Mouse (Mus musculus) G1E (cell line): ENCODE measurements around the gene Lrrn4cl. TPM values are rescaled to one million over a fixed set of nuclear protein-coding genes. Genes with fewer than 3 reads are reported as not detected.

ENCODE experiments used
- ATAC-seq: 2 replicates; pipeline ENCODE4 v1.8.0; 2016; ENCODE audit warnings: mild to moderate bottlenecking; ENCODE audit not compliant: insufficient number of reproducible peaks, poor library complexity, low FRiP score, severe bottlenecking; ENCODE audit errors: extremely low read depth
- DNase-seq: peaks from one replicate; pipeline ENCODE4 v3.0.0; 2012; ENCODE audit warnings: low spot score
- H3K27me3 ChIP-seq: 2 replicates; pipeline ENCODE4 v1.6.1; 2012; ENCODE audit warnings: mild to moderate bottlenecking, low read length, inconsistent platforms; ENCODE audit not compliant: insufficient read depth
- H3K36me3 ChIP-seq: replicated peaks from 2 replicates; pipeline ENCODE3; 2012; ENCODE audit warnings: mild to moderate bottlenecking, inconsistent platforms
- H3K4me1 ChIP-seq: 2 replicates; pipeline ENCODE4 v1.6.1; 2012; ENCODE audit warnings: low read depth, low read length, inconsistent platforms, mixed read lengths; ENCODE audit not compliant: insufficient read depth
- H3K4me3 ChIP-seq: 2 replicates; pipeline ENCODE4 v1.5.1; 2012; ENCODE audit warnings: low read depth, mild to moderate bottlenecking, inconsistent platforms, low read length, moderate library complexity, mixed read lengths
- H3K9me3 ChIP-seq: replicated peaks from 2 replicates; pipeline ENCODE4 v1.6.1; 2012; ENCODE audit warnings: inconsistent platforms
- CTCF ChIP-seq: IDR thresholded peaks from 2 replicates; pipeline ENCODE4 v1.5.1; 2012; ENCODE audit warnings: low read depth, low read length, inconsistent platforms, mixed read lengths
- GATA1 ChIP-seq: IDR thresholded peaks from 2 replicates; pipeline ENCODE4 v1.6.1; 2012; ENCODE audit warnings: borderline replicate concordance, low read length, inconsistent platforms, mixed read lengths
- GATA2 ChIP-seq: IDR thresholded peaks from 2 replicates; pipeline ENCODE4 v1.6.1; 2012; ENCODE audit warnings: low read depth, low read length, inconsistent platforms, borderline replicate concordance
- POLR2AphosphoS5 ChIP-seq: IDR thresholded peaks from 2 replicates; pipeline ENCODE4 v1.6.1; 2012; ENCODE audit warnings: low read depth, low read length, inconsistent platforms; ENCODE audit not compliant: insufficient replicate concordance
- TAL1 ChIP-seq: conservative IDR thresholded peaks from 2 replicates; pipeline ENCODE4 v1.6.1; 2012; ENCODE audit warnings: low read depth, low read length, inconsistent platforms, mixed read lengths
- polyA plus RNA-seq: library from polyadenylated mRNA; stranded (reverse); fragments of >175 nt; gene quantifications from 2 replicates; pipeline ENCODE4 v1.2.3, GENCODE M21; 2012
- total RNA-seq, 2 experiments: library from RNA; stranded (forward) in 1 of 2; stranded (reverse) in 1 of 2; fragments of 200-1000 nt in 1 of 2; fragments of >200 nt in 1 of 2; fragmentation: Nextera tagmentation in 1 of 2; gene quantifications; 2 replicates each; pipeline ENCODE4 v1.2.3; 2014 to 2017

Gene Lrrn4cl
- total RNA-seq (2014; fragmentation: Nextera tagmentation) (not detected in 2 replicates), total RNA-seq (2017) (0.06 and 0.16 TPM in 2 replicates), polyA plus RNA-seq (not detected in 2 replicates)

GRCm38 (mm10) chr19:8850402-8850901 lies at the start of gene Lrrn4cl:
Gene Lrrn4cl, plus strand, starts transcription at chr19:8850768.
- H3K36me3 ChIP-seq: peaks cover 40% of the 10 kb centered on the region
- TF ChIP-seq CTCF (no peak), GATA1 (no peak), TAL1 (no peak), POLR2AphosphoS5 (no peak), GATA2 (no peak)
- no peaks in the 10 kb centered on the region for H3K9me3 ChIP-seq
- DNase-seq (no peak), ATAC-seq (no peak)
- no peak within 1 kb of the TSS for H3K4me3 ChIP-seq
- H3K4me1 ChIP-seq: peaks cover 7% of the 10 kb centered on the region; the same call in 1 of the 2 replicates
- peaks cover 12% of the 10 kb centered on the region for H3K27me3 ChIP-seq

- no peaks in the 10 kb centered on the region for H3K27me3 ChIP-seq
- peak; percentile 88 for DNase-seq
- no peaks in the 10 kb centered on the region for H3K9me3 ChIP-seq
- ATAC-seq: peak; percentile 95
- H3K36me3 ChIP-seq: peaks cover 41% of the 10 kb centered on the region
- TF ChIP-seq GATA2: no peak
- no peak for TF ChIP-seq CTCF
- no peak for TF ChIP-seq POLR2AphosphoS5
- TF ChIP-seq TAL1: no peak
- TF ChIP-seq GATA1: no peak
- H3K4me3 ChIP-seq: peak within 1 kb of the TSS; percentile 74
- H3K4me1 ChIP-seq: peaks cover 53% of the 10 kb centered on the region
Observed at GRCm38 (mm10) chr19:8802130-8802821, 48.3 kb upstream of the Lrrn4cl start, which contains the start of gene Zbtb3. Gene Zbtb3, plus strand, starts transcription at chr19:8802555.

GRCm38 (mm10) chr19:8803204-8803780 lies 47.3 kb upstream of the Lrrn4cl start:
- H3K4me1 ChIP-seq: peaks cover 50% of the 10 kb centered on the region
- no peak overlapping the region; the same call in 1 of the 2 replicates for H3K4me3 ChIP-seq

GRCm38 (mm10) chr19:8803879-8804660 lies 46.5 kb upstream of the Lrrn4cl start:
- no peaks in the 10 kb centered on the region for H3K9me3 ChIP-seq
- TF ChIP-seq POLR2AphosphoS5 (no peak), GATA1 (no peak), TAL1 (no peak), CTCF (no peak), GATA2 (no peak)
- no peak for ATAC-seq
- no peaks in the 10 kb centered on the region for H3K27me3 ChIP-seq
- DNase-seq: no peak
- H3K4me1 ChIP-seq: peaks cover 47% of the 10 kb centered on the region
- peaks cover 57% of the 10 kb centered on the region for H3K36me3 ChIP-seq
- H3K4me3 ChIP-seq: peak overlapping the region; percentile 28; the same call in 1 of the 2 replicates

More at GRCm38 (mm10) chr19:8803204-8803780, 47.3 kb upstream of the Lrrn4cl start:
- no peak for DNase-seq
- TF ChIP-seq GATA1 (no peak), POLR2AphosphoS5 (no peak), GATA2 (no peak), CTCF (no peak), TAL1 (no peak)
- Histone ChIP-seq H3K27me3 (no peaks in the 10 kb centered on the region), H3K9me3 (no peaks in the 10 kb centered on the region), H3K36me3 (peaks cover 51% of the 10 kb centered on the region)
- ATAC-seq: no peak

GRCm38 (mm10) chr19:8806810-8807209 lies 43.8 kb upstream of the Lrrn4cl start:
- H3K4me3 ChIP-seq: no peak overlapping the region
- TF ChIP-seq TAL1: no peak
- no peak for TF ChIP-seq GATA2
- TF ChIP-seq GATA1: no peak
- no peak for TF ChIP-seq POLR2AphosphoS5
- no peak for TF ChIP-seq CTCF
- peaks cover 34% of the 10 kb centered on the region for H3K4me1 ChIP-seq

GRCm38 (mm10) chr19:8815812-8816211 lies 34.8 kb upstream of the Lrrn4cl start:
- ATAC-seq: no peak
- Histone ChIP-seq H3K9me3 (no peaks in the 10 kb centered on the region), H3K4me3 (no peak overlapping the region), H3K4me1 (peaks cover 30% of the 10 kb centered on the region), H3K27me3 (no peaks in the 10 kb centered on the region), H3K36me3 (peaks cover 63% of the 10 kb centered on the region)
- TF ChIP-seq TAL1: no peak
- TF ChIP-seq POLR2AphosphoS5: no peak
- TF ChIP-seq GATA1: no peak
- DNase-seq: no peak

More at GRCm38 (mm10) chr19:8806810-8807209, 43.8 kb upstream of the Lrrn4cl start:
- DNase-seq (no peak), ATAC-seq (no peak)
- Histone ChIP-seq H3K36me3 (peaks cover 78% of the 10 kb centered on the region), H3K27me3 (no peaks in the 10 kb centered on the region), H3K9me3 (no peaks in the 10 kb centered on the region)
